Mouse (Mus musculus): ENCODE results near the gene Svop. TPM values are rescaled to one million over a fixed set of nuclear protein-coding genes. Genes with fewer than 3 reads are reported as not detected.

Gene Svop
- total and polyA plus RNA-seq, 2 experiments from 2014 or later: 81.3 to 173 TPM

- Histone ChIP-seq H3K9ac (replicated peaks; ENCODE audit: low read length) (no peak within 1 kb of the TSS), H3K9me3 (ENCODE audit: low read length) (no peaks in the 10 kb centered on the region), H3K4me1 (ENCODE audit: insufficient read depth, low read length) (no peaks in the 10 kb centered on the region), H3K27ac (no peak within 1 kb of the TSS), H3K27me3 (ENCODE audit: insufficient read depth, low read length) (no peaks in the 10 kb centered on the region), H3K4me2 (ENCODE audit: low read depth, low read length) (no peak within 1 kb of the TSS), H3K4me3 (ENCODE audit: low read length) (no peak within 1 kb of the TSS), H3K36me3 (ENCODE audit: insufficient read depth, low read length) (no peaks in the 10 kb centered on the region)
- ATAC-seq (no peak), DNase-seq (ENCODE audit: low spot score) (no peak)
- no peak for TF ChIP-seq CTCF (IDR thresholded peaks at IDR 0.05; ENCODE audit: low read depth)
- WGBS: 90% methylated on average over 6 of the region's 6 CpGs
Measured at GRCm38 (mm10) chr5:114065161-114065560, 26.2 kb downstream of the Svop start, which contains the start of gene Usp30. Gene Usp30, plus strand, starts transcription at chr5:114065461.

DNA sequence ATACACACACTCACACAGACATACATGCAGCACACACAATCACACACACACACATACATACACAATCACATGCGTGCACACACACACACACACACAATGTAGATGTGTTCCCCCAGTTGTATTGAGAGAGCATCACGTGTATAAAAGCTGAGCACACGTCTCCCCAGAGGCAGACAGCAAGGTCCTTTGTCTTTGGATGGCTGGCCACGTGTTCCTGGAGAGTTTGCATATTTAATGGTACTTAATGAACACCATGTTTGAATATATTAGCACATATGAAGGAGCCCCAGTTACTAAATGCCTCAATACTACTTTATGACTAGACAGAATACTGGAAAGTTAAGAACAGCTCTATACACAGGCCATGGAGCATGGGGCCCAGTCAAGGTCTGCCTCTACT is 27.4 kb downstream of the Svop start:
- Histone ChIP-seq H3K27me3 (ENCODE audit: insufficient read depth, low read length) (no peaks in the 10 kb centered on the region), H3K4me1 (ENCODE audit: insufficient read depth, low read length) (no peaks in the 10 kb centered on the region), H3K4me2 (ENCODE audit: low read depth, low read length) (no peak overlapping the region), H3K9me3 (ENCODE audit: low read length) (no peaks in the 10 kb centered on the region), H3K27ac (no peak overlapping the region), H3K9ac (replicated peaks; ENCODE audit: low read length) (no peak overlapping the region), H3K4me3 (ENCODE audit: low read length) (no peak overlapping the region), H3K36me3 (ENCODE audit: insufficient read depth, low read length) (peaks cover 6% of the 10 kb centered on the region; the same call in 1 of the 2 replicates)
- DNase-seq (ENCODE audit: low spot score): no peak
- 47% methylated on average over 4 of the region's 4 CpGs for WGBS
- no peak for ATAC-seq
- no peak for TF ChIP-seq CTCF (IDR thresholded peaks at IDR 0.05; ENCODE audit: low read depth)

- ATAC-seq (no peak), DNase-seq (ENCODE audit: low spot score) (no peak)
- no peak for TF ChIP-seq CTCF (IDR thresholded peaks at IDR 0.05; ENCODE audit: low read depth)
- H3K9ac ChIP-seq (replicated peaks; ENCODE audit: low read length): no peak overlapping the region
- no peaks in the 10 kb centered on the region for H3K4me1 ChIP-seq (ENCODE audit: insufficient read depth, low read length)
- no peak overlapping the region for H3K4me3 ChIP-seq (ENCODE audit: low read length)
- H3K27me3 ChIP-seq (ENCODE audit: insufficient read depth, low read length): no peaks in the 10 kb centered on the region
- peaks cover 6% of the 10 kb centered on the region; the same call in 1 of the 2 replicates for H3K36me3 ChIP-seq (ENCODE audit: insufficient read depth, low read length)
- H3K4me2 ChIP-seq (ENCODE audit: low read depth, low read length): no peak overlapping the region
- WGBS: 54% methylated on average over 7 of the region's 7 CpGs
- H3K27ac ChIP-seq: no peak overlapping the region
- H3K9me3 ChIP-seq (ENCODE audit: low read length): no peaks in the 10 kb centered on the region
Measured at GRCm38 (mm10) chr5:114061675-114062074, 29.7 kb downstream of the Svop start.

DNA sequence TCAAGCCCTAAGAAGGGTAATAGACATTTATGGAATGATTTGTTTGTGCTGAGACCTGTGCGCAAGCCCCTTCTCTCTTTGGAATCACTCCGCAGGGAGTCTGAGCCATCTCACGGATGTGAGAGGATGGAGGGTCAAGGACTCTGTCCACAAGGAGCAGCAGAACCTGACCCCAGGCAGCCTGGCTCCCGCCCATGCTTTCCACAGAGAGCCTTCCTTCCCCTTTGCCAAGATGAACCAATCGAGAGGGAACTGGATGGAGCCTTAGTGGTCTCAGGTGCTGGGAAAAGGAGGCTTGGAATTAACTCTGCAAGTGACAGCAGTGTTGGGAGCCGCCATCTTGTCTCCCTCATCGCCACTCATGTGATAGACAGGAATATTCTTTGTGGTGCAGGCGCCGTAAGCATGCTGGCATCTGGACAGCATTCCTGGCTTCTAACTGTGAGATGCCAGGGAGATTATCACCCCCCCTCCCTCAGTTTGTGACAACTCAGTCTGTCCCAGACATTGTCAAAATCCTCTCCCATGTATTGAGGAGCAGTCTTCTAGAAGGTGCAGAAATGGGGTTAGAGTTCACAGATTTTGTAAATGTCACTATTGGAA is 34.1 kb downstream of the Svop start:
- ATAC-seq (no peak), DNase-seq (ENCODE audit: low spot score) (peak; percentile 11)
- H3K36me3 ChIP-seq (ENCODE audit: insufficient read depth, low read length): peaks cover 6% of the 10 kb centered on the region; the same call in 1 of the 2 replicates
- no peak overlapping the region for H3K4me2 ChIP-seq (ENCODE audit: low read depth, low read length)
- no peaks in the 10 kb centered on the region for H3K4me1 ChIP-seq (ENCODE audit: insufficient read depth, low read length)
- no peak overlapping the region for H3K4me3 ChIP-seq (ENCODE audit: low read length)
- no peak overlapping the region for H3K9ac ChIP-seq (replicated peaks; ENCODE audit: low read length)
- WGBS: 61% methylated on average over 9 of the region's 9 CpGs
- no peak for TF ChIP-seq CTCF (IDR thresholded peaks at IDR 0.05; ENCODE audit: low read depth)
- H3K27me3 ChIP-seq (ENCODE audit: insufficient read depth, low read length): no peaks in the 10 kb centered on the region
- no peaks in the 10 kb centered on the region for H3K9me3 ChIP-seq (ENCODE audit: low read length)
- H3K27ac ChIP-seq: no peak overlapping the region

DNA sequence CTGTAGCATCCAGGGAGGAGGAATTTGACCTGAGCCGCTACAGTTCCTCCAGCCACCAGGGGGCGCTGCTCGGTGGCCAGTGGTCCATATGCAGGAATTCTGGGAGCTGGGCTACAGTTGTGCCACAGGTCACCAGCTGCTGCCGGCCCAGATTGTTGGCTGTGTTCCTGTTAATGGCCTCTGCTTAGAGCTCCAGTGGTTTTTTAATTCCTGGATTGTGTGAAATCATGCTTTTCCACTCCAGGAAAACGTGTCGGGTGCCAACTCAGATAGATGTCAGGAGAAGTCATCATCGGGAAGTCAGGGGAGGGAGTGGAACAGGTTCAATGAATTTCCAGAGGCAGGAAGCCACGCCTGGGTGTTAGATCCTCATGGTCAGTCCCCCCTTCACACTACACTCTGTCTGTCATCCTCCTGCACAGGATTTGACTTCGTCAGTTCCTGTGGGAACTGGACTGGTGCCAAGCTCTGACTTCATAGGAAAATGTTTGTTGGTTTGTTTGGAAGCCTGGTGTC is 39.1 kb downstream of the Svop start:
- peak overlapping the region; percentile 37 for H3K4me2 ChIP-seq (ENCODE audit: low read depth, low read length)
- H3K9me3 ChIP-seq (ENCODE audit: low read length): no peaks in the 10 kb centered on the region
- DNase-seq (ENCODE audit: low spot score): peak; percentile 79
- no peaks in the 10 kb centered on the region; the same call in 1 of the 2 replicates for H3K36me3 ChIP-seq (ENCODE audit: insufficient read depth, low read length)
- peak; percentile 94 for TF ChIP-seq CTCF (IDR thresholded peaks at IDR 0.05; ENCODE audit: low read depth)
- no peak overlapping the region for H3K9ac ChIP-seq (replicated peaks; ENCODE audit: low read length)
- no peaks in the 10 kb centered on the region for H3K27me3 ChIP-seq (ENCODE audit: insufficient read depth, low read length)
- ATAC-seq: peak; percentile 61; the same call in 1 of the 2 replicates
- no peak overlapping the region for H3K4me3 ChIP-seq (ENCODE audit: low read length)
- no peaks in the 10 kb centered on the region for H3K4me1 ChIP-seq (ENCODE audit: insufficient read depth, low read length)
- WGBS: 23% methylated on average over 9 of the region's 9 CpGs
- H3K27ac ChIP-seq: peak overlapping the region; percentile 64; the same call in 1 of the 2 replicates

DNA sequence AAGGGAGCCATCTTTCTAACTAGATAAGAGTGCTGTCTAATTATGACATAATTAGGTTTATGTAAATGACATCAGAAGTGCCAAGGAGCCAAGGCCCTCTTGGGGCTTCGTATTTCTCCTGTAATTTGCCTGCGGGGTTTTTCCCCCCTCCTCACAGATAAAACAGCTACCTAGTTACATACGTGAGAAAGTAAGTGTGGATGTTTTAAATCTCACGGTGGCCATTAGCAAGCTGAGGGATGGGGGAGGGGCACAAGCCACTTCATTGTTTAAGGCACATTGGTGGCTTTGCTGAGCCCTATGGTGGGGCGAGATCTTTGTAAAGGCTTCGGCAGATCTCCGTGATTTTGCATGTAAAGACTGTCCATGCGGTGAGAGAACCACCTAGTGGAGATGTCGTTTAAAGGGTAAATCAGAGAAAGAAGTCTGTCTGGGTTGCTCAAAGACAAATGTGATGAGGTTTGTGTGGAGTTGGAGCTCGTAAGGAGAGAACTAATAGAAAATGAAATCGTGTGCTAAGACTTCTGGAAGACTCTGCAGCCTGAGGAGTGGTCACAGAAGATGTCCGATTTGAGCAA is 42.5 kb downstream of the Svop start:
- Histone ChIP-seq H3K4me3 (ENCODE audit: low read length) (no peak overlapping the region), H3K36me3 (ENCODE audit: insufficient read depth, low read length) (no peaks in the 10 kb centered on the region), H3K4me2 (ENCODE audit: low read depth, low read length) (no peak overlapping the region), H3K9me3 (ENCODE audit: low read length) (no peaks in the 10 kb centered on the region), H3K4me1 (ENCODE audit: insufficient read depth, low read length) (no peaks in the 10 kb centered on the region), H3K9ac (replicated peaks; ENCODE audit: low read length) (no peak overlapping the region), H3K27me3 (ENCODE audit: insufficient read depth, low read length) (no peaks in the 10 kb centered on the region), H3K27ac (no peak overlapping the region)
- 44% methylated on average over 12 of the region's 12 CpGs for WGBS
- ATAC-seq (no peak), DNase-seq (ENCODE audit: low spot score) (peak; percentile 11)
- peak; percentile 17; the same call in 1 of the 2 replicates for TF ChIP-seq CTCF (IDR thresholded peaks at IDR 0.05; ENCODE audit: low read depth)

DNA sequence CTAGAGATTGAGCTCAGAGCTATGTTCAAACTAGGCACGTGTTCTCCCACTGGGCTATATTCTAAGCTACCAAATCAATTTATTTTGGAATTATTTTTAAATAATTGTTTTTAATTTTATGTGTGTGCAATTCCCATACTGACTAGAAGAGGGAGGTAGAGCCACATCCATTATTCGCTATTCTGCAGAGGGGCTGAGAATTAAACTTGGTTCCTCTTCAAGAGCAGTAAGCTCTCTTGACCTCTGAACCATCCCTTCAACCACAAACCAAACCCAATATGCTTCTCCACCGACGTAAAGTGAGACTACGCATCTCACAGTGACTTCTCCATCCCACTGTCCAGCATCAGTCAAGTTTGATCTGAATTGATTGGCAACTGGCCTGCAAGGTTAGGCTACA is 44.2 kb downstream of the Svop start:
- Histone ChIP-seq H3K27me3 (ENCODE audit: insufficient read depth, low read length) (no peaks in the 10 kb centered on the region), H3K36me3 (ENCODE audit: insufficient read depth, low read length) (0 out of 2 replicates have a peak, but pooled peaks cover 3% of the 10 kb centered on the region), H3K9ac (replicated peaks; ENCODE audit: low read length) (no peak overlapping the region), H3K4me3 (ENCODE audit: low read length) (no peak overlapping the region), H3K4me2 (ENCODE audit: low read depth, low read length) (no peak overlapping the region), H3K4me1 (ENCODE audit: insufficient read depth, low read length) (no peaks in the 10 kb centered on the region), H3K27ac (no peak overlapping the region), H3K9me3 (ENCODE audit: low read length) (no peaks in the 10 kb centered on the region)
- DNase-seq (ENCODE audit: low spot score) (no peak), ATAC-seq (no peak)
- 0 out of 2 replicates have a peak, but pooled peaks have one; percentile 10 for TF ChIP-seq CTCF (IDR thresholded peaks at IDR 0.05; ENCODE audit: low read depth)
- 78% methylated on average over 5 of the region's 5 CpGs for WGBS
